Mouse (Mus musculus) embryonic facial prominence, embryonic 12.5 days (tissue): Measurements from ENCODE around the gene Zfp523. TPM values are rescaled to one million over a fixed set of nuclear protein-coding genes. Genes with fewer than 3 reads are reported as not detected.

ENCODE experiments used
- ATAC-seq: fragments of 200-750 bp; cut with Nextera tagmentation; 2 replicates; pipeline ENCODE4 v1.8.0; 2017; ENCODE audit not compliant: insufficient number of reproducible peaks, insufficient read depth, low FRiP score, low TSS enrichment
- H3K27ac ChIP-seq: fragments of 300-500 bp; sonication (generic); 2 replicates; pipeline ENCODE4 v1.5.1; 2016; ENCODE audit warnings: mild to moderate bottlenecking
- H3K27me3 ChIP-seq: fragments of 300-500 bp; sonication (generic); 2 replicates; pipeline ENCODE4 v1.6.1; 2016; ENCODE audit warnings: mild to moderate bottlenecking, moderate library complexity
- H3K36me3 ChIP-seq: fragments of 300-500 bp; sonication (generic); 2 replicates; pipeline ENCODE4 v1.6.1; 2016; ENCODE audit warnings: mild to moderate bottlenecking
- H3K4me1 ChIP-seq: fragments of 300-500 bp; sonication (generic); 2 replicates; pipeline ENCODE4 v1.6.1; 2016
- H3K4me2 ChIP-seq: fragments of 300-500 bp; sonication (generic); replicated peaks from 2 replicates; pipeline ENCODE4 v1.6.1; 2016; ENCODE audit warnings: mild to moderate bottlenecking, moderate library complexity
- H3K4me3 ChIP-seq: fragments of 300-500 bp; sonication (generic); 2 replicates; pipeline ENCODE4 v1.5.1; 2016; ENCODE audit warnings: mild to moderate bottlenecking
- H3K9ac ChIP-seq: fragments of 300-500 bp; sonication (generic); 2 replicates; pipeline ENCODE4 v1.6.1; 2016; ENCODE audit warnings: mild to moderate bottlenecking, moderate library complexity
- H3K9me3 ChIP-seq: fragments of 300-500 bp; sonication (generic); 2 replicates; pipeline ENCODE4 v1.6.1; 2016; ENCODE audit warnings: mild to moderate bottlenecking, moderate library complexity
- WGBS: fragments of 180-500 bp; shearing (Covaris S2); methylation state at CpG from one replicate; pipeline ENCODE4 v1.1.7; 2016; 5-methylcytosine and 5-hydroxymethylcytosine counted together
- polyA plus RNA-seq: library from polyadenylated mRNA; unstranded; fragments of >200 nt; fragmentation: Nextera tagmentation; extraction: Ambion mirVana; gene quantifications from 2 replicates; pipeline ENCODE4 v1.2.1, GENCODE M21; 2016

Gene Zfp523
- polyA plus RNA-seq, 1 experiment from 2014 or later = 52.8 TPM

DNA sequence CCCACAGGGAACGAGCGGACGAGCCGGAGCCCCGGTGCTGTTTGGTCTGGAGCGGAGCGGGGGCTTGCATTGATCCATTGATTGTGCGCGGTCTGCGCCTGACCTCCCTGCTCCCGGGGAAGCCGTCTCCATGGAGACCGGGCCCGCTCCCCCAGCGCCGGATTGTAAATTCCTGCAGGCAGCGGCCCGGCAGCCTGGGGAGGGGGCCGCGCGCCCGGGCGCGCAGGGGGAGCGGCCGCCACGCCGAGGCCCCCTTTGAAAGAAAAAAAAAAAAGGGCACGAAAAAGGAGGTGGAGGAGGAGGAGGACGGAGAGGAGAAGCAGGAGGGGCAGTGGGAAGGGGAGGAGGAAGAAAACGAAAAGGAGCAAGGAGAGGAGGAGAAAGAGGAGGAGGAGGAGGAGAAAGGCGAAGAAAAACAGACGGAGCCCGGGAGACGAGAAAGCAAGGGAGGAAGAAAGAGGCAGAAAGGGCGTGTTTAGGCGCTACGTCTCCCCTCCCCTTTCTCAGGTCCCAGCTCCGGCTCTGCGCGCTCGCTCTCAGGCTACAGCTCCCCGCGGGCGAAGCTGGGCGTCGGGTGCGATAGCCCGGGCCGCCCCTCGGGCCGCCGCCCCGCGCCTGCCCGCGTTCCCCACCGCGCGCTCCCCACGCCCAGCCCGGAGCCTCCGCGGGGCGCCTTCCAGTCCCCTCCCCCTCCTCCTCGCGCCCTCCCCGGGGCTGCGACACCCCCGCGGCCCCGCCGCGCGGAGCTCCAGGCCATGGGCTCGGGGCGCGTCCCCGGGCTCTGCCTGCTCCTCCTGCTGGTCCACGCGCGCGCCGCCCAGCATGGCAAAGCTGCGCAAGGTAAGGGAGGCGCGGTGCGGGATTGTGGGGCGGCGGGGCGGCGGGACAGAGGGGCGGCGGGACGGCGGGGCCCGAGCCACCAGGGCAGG lies 34.9 kb upstream of the Zfp523 start, which contains the start of gene Scube3:
Scube3 (plus strand) TSS at position 371 of the 929 bp plus-strand sequence.
- Histone ChIP-seq H3K9me3 (no peaks in the 10 kb centered on the region), H3K27me3 (peaks cover 6% of the 10 kb centered on the region; the same call in 1 of the 2 replicates), H3K4me3 (peak within 1 kb of the TSS; percentile 83), H3K4me1 (peaks cover 57% of the 10 kb centered on the region), H3K9ac (peak within 1 kb of the TSS; percentile 86), H3K4me2 (peak within 1 kb of the TSS; percentile 93), H3K27ac (peak within 1 kb of the TSS; percentile 95), H3K36me3 (no peaks in the 10 kb centered on the region)
- peak; percentile 50; the same call in 1 of the 2 replicates for ATAC-seq
- under 1% methylated on average over 70 of the region's 97 CpGs for WGBS

DNA sequence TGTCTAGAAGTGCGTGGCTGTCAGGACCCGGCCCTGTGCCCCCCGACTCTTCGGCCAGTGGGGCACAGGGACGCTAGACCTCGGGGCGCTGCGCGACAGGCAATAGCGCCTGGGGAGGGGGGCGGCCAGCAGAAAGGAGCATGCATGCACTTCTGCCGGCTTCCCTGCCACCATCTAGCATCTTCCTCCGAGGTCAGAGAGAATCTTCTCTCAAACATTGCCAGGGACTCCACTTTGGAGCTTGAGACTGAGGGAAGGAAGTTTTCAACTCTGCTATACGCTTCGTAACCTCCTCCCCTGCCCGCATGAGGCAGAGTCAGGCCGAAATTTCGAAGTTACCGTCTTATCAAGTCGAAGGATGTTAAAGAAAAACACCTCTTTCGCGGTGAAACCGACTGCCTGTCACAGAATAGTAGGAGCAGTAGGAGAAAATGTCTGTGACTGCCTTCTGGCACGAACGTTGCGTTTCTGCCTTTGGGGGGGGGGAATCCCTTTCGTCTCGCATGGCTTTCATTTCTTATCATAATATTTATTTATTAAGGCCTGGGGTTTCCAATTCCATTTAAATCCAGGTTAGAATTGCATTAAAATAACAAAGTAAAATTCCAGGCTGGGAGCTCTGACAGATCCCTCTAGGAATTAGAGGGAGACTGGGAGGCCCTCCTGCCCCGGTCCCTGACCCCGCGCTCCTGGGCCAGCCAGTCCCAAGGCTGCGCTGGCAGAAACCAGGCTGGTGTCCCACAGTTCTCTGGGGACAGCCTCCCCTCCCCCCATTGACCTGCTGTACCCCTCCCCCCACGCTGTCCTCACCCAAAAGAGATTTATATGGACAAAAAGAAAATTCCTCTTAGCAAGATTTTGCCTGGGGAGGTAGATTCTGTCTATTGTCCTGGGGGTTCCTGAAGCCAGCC lies 34.0 kb upstream of the Zfp523 start:
- no peak for ATAC-seq
- peaks cover 6% of the 10 kb centered on the region; the same call in 1 of the 2 replicates for H3K27me3 ChIP-seq
- H3K4me3 ChIP-seq = peak overlapping the region; percentile 83

DNA sequence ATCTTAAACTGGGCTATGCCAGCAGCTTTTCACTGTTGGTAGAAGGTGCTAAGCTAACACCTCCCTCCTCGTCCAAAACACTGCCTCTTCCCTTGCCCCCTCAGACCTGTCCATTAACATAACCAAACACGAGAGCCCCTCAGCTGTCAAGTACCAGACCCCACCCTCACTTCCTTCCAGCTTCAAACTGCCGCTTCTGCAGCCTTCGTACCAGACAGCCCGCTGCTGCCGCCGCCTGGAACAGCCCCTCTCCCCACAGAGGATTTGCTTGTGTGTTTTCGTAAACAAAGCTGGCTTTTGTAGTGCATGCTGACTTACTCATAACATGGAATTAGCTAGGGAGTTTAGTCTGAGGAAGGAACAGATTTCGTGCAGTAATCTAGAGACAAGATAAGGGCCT lies 33.2 kb upstream of the Zfp523 start:
- peaks cover 72% of the 10 kb centered on the region for H3K4me1 ChIP-seq
- no peak for ATAC-seq
- no peaks in the 10 kb centered on the region for H3K9me3 ChIP-seq
- H3K36me3 ChIP-seq = no peaks in the 10 kb centered on the region
- peak overlapping the region; percentile 64; the same call in 1 of the 2 replicates for H3K27ac ChIP-seq
- H3K27me3 ChIP-seq = peaks cover 6% of the 10 kb centered on the region; the same call in 1 of the 2 replicates
- peak overlapping the region; percentile 93 for H3K4me2 ChIP-seq
- H3K9ac ChIP-seq = peak overlapping the region; percentile 86; the same call in 1 of the 2 replicates
- H3K4me3 ChIP-seq = peak overlapping the region; percentile 83
- 2% methylated on average over 9 of the region's 9 CpGs for WGBS

More for the DNA sequence above, 34.0 kb upstream of the Zfp523 start:
- Histone ChIP-seq H3K36me3 (no peaks in the 10 kb centered on the region), H3K9me3 (no peaks in the 10 kb centered on the region), H3K4me1 (peaks cover 65% of the 10 kb centered on the region), H3K27ac (peak overlapping the region; percentile 95), H3K9ac (peak overlapping the region; percentile 86), H3K4me2 (peak overlapping the region; percentile 93)
- WGBS = 1% methylated on average over 33 of the region's 33 CpGs

DNA sequence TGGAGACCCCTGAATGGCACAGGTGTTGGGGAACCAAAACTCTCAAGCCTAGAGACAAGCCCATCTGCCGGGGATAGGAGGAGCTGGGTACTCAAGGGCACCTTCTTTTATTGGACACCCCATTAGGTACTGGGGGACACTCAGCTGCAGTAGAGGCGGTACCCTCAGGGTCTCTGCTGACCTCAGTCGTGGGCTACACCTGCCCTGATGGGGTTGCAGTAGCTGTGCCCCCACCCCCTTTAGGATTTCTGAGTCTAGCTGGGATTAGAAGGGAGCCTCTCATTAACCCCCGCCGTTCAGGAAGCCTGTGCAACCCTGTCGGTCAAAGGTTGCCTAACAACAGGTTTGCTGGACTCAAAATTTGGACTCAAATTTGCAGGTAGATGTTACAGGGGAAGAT lies 32.7 kb upstream of the Zfp523 start:
- H3K9ac ChIP-seq = peak overlapping the region; percentile 86; the same call in 1 of the 2 replicates
- WGBS = 7% methylated on average over 6 of the region's 6 CpGs
- peak overlapping the region; percentile 93 for H3K4me2 ChIP-seq
- H3K27me3 ChIP-seq = peaks cover 6% of the 10 kb centered on the region; the same call in 1 of the 2 replicates
- no peaks in the 10 kb centered on the region for H3K9me3 ChIP-seq
- ATAC-seq = no peak
- peaks cover 77% of the 10 kb centered on the region for H3K4me1 ChIP-seq
- peak overlapping the region; percentile 83 for H3K4me3 ChIP-seq
- H3K36me3 ChIP-seq = no peaks in the 10 kb centered on the region
- H3K27ac ChIP-seq = peak overlapping the region; percentile 64; the same call in 1 of the 2 replicates

DNA sequence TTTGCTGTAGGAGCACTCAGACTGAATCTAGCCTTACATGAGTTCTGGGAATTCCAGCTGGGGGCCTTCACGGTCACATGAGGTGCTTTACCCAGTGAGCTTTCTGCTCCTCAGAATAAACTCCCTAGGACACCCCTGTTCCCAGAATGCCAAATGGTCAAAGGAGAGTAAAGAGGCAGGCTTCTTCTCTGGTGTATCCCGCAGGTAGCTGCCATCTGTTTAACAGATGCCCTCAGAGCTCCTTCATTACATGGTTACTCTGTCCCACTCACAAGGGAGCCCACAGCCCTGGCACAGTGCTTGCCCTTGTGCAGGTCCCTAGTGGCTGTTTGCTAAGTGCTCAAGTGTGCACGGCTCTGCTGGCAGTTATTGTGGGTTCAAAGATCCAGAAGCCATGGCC lies 28.6 kb upstream of the Zfp523 start:
- no peak overlapping the region for H3K4me3 ChIP-seq
- WGBS = 82% methylated on average over 3 of the region's 3 CpGs
- no peaks in the 10 kb centered on the region for H3K9me3 ChIP-seq
- 0 out of 2 replicates have a peak, but pooled peaks cover under 1% of the 10 kb centered on the region for H3K36me3 ChIP-seq
- H3K27me3 ChIP-seq = peaks cover 4% of the 10 kb centered on the region; the same call in 1 of the 2 replicates
- H3K9ac ChIP-seq = no peak overlapping the region
- no peak overlapping the region for H3K4me2 ChIP-seq
- no peak for ATAC-seq
- peaks cover 65% of the 10 kb centered on the region for H3K4me1 ChIP-seq
- no peak overlapping the region for H3K27ac ChIP-seq

DNA sequence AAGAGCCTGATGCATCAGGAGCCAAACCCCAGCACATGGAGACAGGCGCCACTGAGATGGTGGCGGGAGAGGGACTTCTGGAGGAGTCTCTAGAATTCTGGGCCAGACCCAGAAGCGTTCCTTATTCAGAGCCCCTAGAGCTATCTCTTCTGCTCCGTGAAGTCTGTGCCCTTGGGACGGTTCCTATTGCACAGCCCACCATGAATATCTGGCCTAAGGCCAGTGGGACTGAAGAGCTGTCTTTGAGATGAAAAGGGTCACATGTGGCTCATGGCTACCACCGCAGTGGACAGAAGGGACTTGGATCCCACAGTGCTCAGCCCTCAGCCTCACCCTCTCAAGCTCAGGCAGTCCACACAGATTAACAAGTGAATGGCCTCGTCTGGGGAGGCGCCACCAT lies 27.2 kb upstream of the Zfp523 start:
- Histone ChIP-seq H3K4me1 (peaks cover 51% of the 10 kb centered on the region), H3K27ac (no peak overlapping the region), H3K27me3 (peaks cover 1% of the 10 kb centered on the region; the same call in 1 of the 2 replicates), H3K9me3 (no peaks in the 10 kb centered on the region), H3K4me2 (no peak overlapping the region), H3K9ac (no peak overlapping the region), H3K4me3 (no peak overlapping the region), H3K36me3 (peaks cover 5% of the 10 kb centered on the region; the same call in 1 of the 2 replicates)
- 64% methylated on average over 8 of the region's 8 CpGs for WGBS
- ATAC-seq = no peak

DNA sequence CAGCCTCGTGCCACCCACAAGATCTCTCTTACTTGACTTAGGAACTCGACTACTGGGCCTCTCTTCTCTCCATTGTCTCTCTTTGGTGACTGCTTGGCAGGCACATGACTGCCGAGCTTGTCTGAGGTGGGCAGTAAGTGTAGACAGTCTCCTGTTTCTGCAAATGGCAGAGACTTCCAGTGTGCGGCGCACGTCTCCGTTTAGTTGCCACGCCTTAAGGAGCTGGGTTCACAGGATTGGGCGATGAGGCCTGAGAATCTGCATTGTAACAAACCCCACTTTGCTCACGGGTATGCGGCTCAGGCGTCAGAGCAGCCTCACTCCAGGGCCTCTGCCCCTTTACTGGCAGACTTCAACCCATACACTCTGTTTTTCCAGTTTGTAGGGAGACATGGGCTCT lies 26.5 kb upstream of the Zfp523 start:
- Histone ChIP-seq H3K4me2 (no peak overlapping the region), H3K4me3 (no peak overlapping the region), H3K27me3 (no peaks in the 10 kb centered on the region; the same call in 1 of the 2 replicates), H3K4me1 (peaks cover 44% of the 10 kb centered on the region), H3K9ac (no peak overlapping the region), H3K36me3 (peaks cover 8% of the 10 kb centered on the region), H3K9me3 (no peaks in the 10 kb centered on the region), H3K27ac (no peak overlapping the region)
- no peak for ATAC-seq
- 74% methylated on average over 12 of the region's 12 CpGs for WGBS

DNA sequence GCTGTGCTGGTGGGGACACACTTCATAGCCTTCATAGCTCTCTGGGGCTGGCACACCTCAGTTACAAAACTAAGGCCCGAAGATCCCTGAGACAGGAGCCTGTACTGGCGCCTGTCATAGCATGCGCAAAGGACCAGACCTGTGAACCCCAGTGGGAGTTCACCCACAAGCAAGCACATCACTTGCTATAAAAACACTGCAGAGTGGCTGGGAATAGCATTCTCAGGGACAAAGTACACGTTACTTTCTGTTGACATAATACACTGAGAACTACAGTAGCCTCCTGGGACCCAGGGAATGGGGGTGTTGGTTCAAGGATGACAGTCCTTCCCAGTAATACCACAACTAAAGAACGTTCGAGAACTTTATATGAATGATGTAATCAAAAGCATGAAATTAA lies 23.8 kb upstream of the Zfp523 start:
- no peak for ATAC-seq
- WGBS = 76% methylated on average over 6 of the region's 6 CpGs

DNA sequence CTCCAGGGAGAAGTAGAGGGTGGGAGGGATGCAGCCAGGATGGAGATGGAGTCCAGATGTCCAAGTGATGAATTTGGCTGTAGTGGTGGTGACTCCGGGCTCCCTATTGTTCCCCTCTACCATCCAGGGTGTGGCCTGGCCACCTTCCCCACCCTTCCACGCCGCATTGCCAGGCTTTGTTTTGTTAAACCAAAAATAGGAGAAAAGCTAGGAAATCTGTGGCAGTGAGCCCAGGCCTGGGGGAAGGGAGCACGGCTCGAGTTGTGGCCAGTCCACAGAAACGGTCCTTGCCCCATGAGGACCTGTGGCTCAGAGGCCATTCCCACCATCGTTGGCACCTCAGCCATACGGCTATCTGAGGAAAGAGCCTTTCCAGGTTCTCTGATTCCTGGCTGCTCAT lies 22.0 kb upstream of the Zfp523 start:
- Histone ChIP-seq H3K9me3 (no peaks in the 10 kb centered on the region), H3K9ac (no peak overlapping the region), H3K4me1 (peaks cover 27% of the 10 kb centered on the region), H3K4me3 (no peak overlapping the region), H3K4me2 (no peak overlapping the region), H3K36me3 (peaks cover 21% of the 10 kb centered on the region), H3K27me3 (0 out of 2 replicates have a peak, but pooled peaks cover 6% of the 10 kb centered on the region), H3K27ac (no peak overlapping the region)
- ATAC-seq = no peak
- 85% methylated on average over 8 of the region's 8 CpGs for WGBS

More for the DNA sequence above, 23.8 kb upstream of the Zfp523 start:
- Histone ChIP-seq H3K27me3 (no peaks in the 10 kb centered on the region), H3K9ac (no peak overlapping the region), H3K4me1 (peaks cover 27% of the 10 kb centered on the region), H3K4me2 (no peak overlapping the region), H3K9me3 (no peaks in the 10 kb centered on the region), H3K4me3 (no peak overlapping the region), H3K27ac (no peak overlapping the region), H3K36me3 (peaks cover 21% of the 10 kb centered on the region)

DNA sequence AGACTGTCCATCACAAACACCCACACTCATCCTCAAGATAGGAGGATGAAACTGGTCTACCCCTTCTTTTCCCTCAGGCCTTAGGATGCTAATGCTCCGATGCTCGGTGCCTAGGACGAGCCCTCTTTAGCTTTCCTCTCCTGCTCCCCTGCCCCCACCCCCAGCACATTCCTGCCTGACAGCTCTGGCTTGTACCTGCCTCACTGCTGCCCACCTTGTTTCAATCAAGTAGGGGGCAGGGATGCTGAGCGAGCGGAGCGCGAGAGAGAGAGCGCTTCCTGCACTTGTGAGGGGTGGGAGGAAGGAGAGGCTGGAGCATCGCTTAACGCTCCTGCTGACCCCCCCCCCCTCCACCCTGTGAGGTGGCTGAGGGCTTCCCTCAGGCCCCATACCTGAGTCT lies 16.6 kb upstream of the Zfp523 start:
- Histone ChIP-seq H3K9me3 (no peaks in the 10 kb centered on the region), H3K36me3 (peaks cover 31% of the 10 kb centered on the region), H3K4me2 (peak overlapping the region; percentile 14; the same call in 1 of the 2 replicates), H3K27me3 (peaks cover 13% of the 10 kb centered on the region; the same call in 1 of the 2 replicates), H3K4me1 (peaks cover 41% of the 10 kb centered on the region), H3K27ac (0 out of 2 replicates have a peak overlapping the region, but pooled peaks have one; percentile 12), H3K9ac (no peak overlapping the region), H3K4me3 (no peak overlapping the region)
- 12% methylated on average over 10 of the region's 10 CpGs for WGBS
- ATAC-seq = no peak

DNA sequence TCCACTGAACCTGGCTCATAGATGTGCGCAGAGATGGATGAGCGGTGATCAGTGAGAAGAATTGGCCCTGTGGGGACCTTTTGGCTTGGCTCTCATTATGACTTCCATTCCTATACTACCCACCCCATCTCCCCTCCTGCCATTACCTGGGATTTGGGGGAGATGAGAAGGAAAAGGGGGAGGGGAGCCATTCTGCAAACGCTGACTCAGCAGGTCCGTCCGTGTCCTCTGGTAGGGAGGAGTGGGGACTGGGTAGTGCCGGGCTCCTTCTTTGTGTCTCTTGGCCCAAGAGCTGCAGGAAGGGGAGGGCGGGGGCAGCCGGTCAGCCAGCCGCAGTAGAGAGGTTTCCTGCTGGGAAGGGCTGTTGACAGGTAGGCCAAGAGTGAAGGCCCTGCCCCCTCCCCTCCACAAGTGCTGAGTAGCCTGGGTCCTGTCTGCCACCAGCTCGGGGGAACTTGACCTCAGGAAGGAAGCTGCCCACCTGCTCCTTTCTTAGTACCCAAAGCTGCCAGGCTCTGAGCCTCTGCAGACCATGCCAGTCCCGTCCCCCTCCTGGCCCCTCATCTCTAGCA lies 15.5 kb upstream of the Zfp523 start:
- 27% methylated on average over 11 of the region's 11 CpGs for WGBS

More for the DNA sequence above, 15.5 kb upstream of the Zfp523 start:
- Histone ChIP-seq H3K9ac (no peak overlapping the region), H3K27ac (no peak overlapping the region), H3K4me2 (no peak overlapping the region), H3K9me3 (no peaks in the 10 kb centered on the region), H3K4me1 (peaks cover 41% of the 10 kb centered on the region), H3K4me3 (no peak overlapping the region), H3K27me3 (peaks cover 13% of the 10 kb centered on the region; the same call in 1 of the 2 replicates), H3K36me3 (peaks cover 33% of the 10 kb centered on the region)
- no peak for ATAC-seq
